Mouse (Mus musculus) thymus, adult 18-20 months (tissue): ENCODE data around the gene Pqlc3.
A peak's percentile ranks its signal among the peaks of the same experiment; 100 is the strongest.

Experiments
- DNase-seq, 2 experiments: peaks; one replicate each; pipeline ENCODE4 v3.0.0; 2022; ENCODE audit warnings: mixed read lengths in 2 of 2

Gene Pqlc3

DNA sequence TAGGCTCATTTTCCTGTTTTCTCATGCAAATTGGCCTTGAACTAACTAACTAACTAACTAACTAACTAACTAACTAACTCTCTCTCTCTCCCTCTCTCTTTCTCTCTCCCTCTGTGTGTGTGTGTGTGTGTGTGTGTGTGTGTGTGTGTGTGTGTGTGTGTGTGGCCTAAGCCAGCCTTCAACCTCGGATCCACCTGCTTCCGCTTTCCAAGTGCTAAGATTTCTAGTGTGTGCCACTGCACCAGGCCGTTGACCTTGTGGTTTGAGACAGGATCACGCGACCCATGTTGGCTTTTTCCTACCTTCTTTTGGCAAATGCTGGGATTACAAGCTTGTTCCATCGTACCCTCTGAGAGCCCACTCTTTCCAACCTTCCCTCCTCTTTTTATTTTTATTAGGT is 420 bp upstream of the Pqlc3 start:
- DNase-seq: peak in 1 of 2 experiments; percentile 43

DNA sequence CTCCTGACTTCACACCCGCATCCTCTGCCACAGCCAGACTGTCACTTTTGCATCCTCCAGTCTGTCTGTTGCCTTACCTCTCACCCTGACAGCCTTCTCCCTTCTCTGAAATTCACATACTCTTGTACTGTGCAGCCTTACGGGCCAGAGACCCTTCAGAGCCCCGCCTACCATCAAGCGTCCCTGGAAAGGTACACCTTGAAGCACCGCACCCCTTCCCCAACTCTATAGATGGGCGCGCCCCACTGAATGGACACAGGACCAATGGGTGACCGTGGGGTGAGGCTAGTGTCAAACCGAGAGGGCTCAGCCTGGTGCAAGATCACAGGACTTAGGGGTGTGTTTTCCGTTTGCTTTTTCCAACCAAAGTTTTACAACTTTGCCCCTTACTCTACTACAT is 1.1 kb downstream of the Pqlc3 start:
- peak in 1 of 2 experiments; percentile 34 for DNase-seq

DNA sequence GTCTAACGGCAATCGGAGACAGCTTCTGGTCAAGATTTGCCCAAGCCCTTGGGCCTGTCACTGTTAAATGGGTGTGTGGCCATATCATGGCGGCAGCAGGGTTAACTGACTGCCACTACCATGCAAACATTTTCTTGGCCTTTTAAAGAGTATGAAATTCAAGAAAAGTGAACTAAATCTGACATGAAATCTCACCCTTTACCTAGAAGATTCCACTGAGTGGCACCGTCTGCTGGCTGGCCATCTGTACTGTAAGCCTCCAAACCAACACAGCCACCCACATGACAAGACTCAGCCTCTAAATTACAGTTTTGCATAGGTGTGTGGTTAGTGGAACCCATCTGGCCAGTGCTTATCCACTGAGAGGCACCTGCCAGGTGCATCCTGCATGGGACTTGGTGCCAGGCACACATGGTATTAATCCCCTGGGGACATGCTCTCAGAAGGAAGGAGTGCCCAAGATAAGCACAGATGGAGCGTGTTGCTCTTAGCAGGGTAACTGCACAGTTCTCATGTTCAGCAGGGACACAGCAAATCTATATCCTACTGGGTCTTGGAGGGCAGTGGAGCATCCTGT is 3.2 kb downstream of the Pqlc3 start:
- no peak for DNase-seq

DNA sequence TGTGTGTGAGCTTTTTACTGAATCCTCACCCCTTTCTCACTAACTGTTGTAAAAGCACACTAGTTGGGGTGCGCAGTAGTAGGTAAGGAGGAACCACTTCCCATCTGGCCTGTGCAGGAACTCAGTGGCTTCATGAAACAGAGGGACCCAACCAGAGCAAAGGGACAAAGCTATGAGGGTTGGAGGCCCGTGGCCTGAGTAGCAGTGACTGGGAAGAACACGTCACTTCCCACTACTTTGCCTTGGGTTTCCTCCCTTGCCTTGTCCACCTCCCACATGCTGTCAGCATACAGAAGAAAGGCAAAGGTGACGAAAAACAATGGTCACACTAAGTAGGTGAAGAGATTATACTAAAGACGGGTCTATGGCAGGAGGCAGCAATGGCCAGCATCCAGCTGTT is 3.9 kb downstream of the Pqlc3 start:
- no peak for DNase-seq

DNA sequence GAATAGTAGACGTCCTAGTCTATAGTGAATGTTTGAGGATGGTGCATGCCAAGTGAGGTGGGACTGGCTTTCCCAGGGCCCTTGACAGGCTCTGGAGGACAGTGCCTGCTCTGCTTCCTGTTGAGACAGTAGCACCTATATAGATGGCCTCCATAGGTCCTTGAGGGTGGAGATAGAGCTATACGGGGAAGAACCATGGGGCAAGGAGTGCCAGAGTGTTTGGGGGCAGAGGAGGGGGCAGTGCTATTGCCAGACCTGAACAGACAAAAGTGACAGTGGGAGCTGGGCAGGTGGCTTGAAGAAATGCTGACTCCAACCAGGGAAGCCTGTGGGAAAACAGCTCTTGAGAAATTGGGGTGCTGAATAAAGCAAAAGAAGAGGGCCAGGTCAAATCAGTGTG is 5.9 kb downstream of the Pqlc3 start:
- no peak for DNase-seq

DNA sequence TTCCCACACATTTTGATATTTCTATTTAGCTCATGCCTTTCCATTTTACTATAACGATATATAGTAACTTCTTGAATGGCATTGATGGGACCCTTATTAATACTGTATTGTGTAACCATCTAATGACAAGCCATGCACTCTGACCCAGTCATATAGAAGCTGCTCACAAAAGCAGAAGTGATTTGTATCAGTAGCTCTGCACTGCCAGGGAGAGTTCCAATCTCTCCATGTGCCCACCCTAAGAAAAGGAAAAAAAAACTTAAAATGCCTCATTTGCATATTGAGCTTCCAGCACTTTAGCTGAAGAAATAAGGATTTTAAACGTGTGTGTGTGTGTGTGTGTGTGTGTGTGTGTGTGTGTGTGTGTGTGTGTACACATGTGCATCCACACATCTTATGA is 7.9 kb downstream of the Pqlc3 start:
- no peak for DNase-seq

DNA sequence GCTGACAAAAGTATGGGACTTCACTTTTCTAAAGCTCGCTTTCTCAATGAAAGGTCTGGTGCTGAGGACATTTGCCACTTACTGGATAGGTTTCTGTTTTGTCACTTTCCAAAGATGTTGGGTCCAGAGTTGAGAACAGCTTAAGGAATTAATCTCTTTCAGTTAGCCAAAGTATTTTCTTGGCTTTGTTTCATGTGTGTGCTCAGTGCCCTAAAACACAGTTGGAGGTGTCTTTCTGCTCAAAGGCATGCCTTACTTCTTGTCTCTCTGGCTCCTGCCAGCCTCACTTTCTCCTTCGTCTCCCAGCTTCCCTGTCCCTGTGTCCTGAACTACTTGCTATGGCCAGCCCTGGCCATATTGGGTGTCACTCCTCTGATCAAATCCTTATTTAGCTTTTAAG is 8.8 kb downstream of the Pqlc3 start:
- DNase-seq: no peak

DNA sequence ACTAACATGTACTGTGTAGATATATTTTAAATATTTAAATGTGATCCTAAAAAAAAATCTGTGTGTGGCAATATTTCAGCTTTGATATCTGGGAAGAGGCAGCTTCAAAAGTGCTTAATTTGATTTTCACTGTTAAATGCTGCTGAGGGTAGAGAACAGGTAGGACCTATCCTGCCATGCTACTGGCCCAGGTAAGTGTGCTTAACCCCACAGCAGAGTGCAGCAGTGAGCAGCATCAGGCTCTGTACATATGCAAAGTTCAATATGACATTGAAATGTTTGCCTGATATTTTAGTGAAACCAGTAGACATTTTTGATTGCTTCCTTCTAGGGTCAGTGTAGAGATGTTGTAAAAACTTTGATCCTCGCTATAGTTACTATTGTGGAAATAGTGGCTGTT is 14.4 kb downstream of the Pqlc3 start:
- DNase-seq: no peak

DNA sequence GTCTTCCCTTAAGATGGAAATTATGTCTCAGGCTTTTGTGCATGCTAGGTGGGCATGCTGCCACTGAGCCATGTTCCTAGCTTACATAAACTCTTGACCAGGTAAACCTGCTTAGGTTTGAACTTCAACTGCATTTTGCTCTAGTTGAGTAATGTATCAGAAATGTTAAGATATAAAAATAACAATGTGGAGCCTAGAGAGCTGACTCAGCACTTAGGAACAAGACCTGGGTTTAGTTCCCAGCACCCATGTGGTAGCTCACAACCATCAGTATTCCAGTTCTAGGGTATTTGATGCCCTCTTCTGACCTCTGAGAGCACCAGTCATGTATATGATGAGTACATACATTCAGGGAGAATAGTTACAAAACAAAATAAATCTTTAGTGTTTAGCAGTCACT is 23.1 kb downstream of the Pqlc3 start:
- no peak for DNase-seq

DNA sequence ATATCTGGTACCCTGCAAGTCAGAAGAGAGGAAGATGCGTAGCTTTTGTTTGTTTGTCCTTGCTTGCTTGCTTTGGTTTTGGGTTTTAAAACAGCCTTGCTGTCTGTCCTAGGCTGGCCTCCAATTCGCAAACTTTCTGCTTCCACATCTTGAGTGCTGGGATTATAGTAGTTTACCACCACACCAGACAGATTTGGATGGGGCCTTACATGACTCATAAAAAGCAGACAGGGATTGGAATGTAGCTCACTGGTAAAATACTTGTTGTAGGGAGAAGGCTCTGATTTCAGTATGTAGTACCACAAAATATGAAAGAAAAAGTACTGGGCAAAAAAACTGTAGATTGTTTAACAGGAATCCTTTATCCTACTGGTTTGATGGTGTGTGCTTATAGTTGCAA is 33.4 kb downstream of the Pqlc3 start:
- DNase-seq: no peak

DNA sequence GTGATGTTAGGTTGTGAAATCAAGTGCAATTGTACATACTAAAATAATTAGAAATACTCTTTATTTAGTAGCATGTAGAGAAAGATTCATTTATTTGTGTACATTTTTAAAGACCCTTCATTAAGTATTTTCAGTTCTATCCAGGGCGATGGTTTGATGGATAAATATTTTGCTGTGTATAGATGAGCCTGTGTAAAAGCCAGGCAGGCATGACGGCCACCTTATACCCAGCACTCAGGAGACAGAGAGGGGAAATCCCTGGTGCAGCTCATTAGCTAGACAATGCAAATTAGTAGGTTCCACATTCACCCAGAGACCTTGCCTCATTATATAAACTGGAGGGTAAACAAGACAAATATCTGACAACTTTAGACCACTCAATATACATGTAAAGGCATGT is 36.9 kb downstream of the Pqlc3 start:
- DNase-seq: no peak

DNA sequence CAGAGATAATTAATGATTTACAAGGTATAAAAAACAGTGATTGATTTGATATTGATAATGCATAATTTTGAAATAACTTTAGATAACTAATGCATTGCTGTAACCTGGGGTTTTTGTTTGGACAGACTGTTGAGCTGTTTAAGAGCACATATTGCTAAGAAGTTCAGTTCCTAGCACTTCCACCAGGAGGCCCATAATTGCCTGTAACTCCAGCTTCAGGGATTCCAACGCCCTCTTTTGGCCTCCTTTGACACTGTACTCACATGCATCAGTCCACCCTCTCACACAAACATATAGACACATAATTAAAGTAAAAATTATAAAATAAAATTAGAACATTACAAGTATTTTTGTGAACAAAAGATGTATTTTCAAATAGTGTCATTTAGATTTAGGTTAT is 41.4 kb downstream of the Pqlc3 start:
- DNase-seq: no peak

DNA sequence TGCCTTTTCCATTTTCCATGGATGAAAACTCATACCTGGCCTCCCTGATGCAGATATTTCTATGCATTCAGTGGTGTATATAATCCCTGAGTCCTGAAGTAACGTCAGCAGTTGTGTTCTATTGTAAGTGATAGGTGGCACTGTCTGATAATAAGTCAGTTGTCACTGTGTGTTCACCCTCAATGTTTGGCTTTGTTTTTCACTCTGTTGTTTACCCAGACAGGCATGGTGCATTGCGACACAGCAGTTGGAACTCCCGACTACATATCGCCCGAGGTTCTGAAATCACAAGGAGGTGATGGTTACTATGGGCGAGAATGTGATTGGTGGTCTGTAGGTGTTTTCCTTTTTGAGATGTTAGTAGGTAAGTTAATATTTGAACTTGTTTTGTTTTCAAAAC is 52.0 kb downstream of the Pqlc3 start:
- DNase-seq: no peak

DNA sequence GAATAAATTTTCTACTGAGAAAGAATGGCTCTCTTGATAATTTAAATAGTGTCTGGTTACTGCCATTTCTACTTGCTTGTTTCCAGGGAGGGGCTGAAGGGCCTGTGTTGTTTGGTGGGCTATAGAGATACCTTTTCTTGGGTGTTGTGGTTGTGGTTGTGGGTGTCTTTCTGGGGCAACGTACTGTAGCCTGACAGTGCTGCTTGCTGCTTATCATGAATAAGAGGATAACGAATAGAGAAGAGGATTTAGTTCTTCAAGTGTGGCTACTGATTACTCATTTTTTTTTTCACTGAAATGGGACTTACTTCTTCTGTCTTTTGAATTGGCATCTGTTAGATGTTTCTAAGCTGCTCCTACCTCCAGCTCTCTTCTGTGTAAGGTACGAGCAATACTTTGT is 58.2 kb downstream of the Pqlc3 start:
- no peak for DNase-seq
